Mouse (Mus musculus) thymus, postnatal 4 days (tissue): ENCODE results near the gene Krtcap2.

Experiments
- DNase-seq: peaks from one replicate; pipeline ENCODE4 v3.0.0; 2021

Gene Krtcap2

DNA sequence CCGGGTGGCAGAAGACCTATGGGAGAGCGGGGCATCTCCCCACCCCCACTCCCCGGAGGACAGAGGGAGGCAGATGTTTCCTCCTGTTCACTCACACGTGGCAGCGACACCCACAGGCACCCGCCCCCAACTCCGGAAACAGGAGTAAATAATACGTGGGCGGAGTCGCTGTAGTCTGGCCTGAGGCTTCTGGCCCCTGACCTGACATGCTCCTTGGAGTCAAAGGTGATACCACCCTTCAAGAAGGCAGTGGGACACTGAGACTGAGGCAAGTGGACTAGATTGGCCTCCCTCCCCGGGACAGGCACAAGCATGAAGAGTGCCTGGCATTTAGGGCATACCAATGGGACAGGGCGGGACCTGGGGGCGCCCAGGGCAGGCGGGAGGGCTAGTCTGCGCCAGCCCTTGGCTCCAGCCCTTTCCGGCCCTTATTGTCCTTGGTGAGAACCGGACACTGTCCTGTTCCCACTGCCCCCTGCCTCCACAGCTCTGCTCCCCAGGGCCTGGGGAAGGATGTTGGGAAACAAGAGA, 5.7 kb downstream of the Krtcap2 start:
- peak; percentile 81 for DNase-seq

DNA sequence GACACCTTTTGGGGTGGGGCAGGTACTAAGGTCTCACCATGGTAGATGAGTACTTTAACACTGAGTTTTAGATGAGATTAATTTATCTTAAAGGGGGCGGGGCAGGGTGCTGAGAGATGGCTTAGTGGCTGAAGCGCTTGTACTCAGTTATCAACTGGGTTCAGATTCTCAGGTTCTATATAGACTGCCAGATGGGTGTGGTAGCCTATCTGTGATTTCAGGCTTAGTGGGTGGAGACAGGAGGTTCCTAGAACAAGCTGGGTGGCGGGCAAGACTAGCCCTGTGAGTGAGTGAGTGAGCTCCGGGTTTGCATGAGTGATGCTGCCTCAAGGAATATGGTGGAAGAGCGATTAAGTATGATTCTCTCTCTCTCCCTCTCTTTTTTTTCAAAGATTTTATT, 9.2 kb downstream of the Krtcap2 start:
- no peak for DNase-seq

DNA sequence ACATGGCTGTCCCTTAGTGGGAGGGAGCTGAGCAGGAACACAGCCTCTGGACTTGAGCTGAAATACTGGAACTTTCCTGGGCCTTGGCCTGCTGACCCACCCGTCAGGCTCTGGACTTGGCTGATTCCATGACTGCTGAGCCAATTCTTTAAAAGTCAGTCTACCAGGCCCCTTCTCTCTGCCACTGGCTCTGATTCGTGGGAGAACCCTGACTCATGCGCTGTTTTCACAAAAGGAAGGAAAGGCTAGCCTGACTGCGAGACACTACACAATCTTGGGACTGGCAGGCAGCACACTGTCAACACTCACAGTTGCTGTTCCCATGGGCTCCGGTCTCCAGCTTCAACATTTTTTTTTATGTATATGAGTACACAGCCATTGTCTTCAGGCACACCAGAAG, 10.4 kb downstream of the Krtcap2 start:
- DNase-seq, result no peak

DNA sequence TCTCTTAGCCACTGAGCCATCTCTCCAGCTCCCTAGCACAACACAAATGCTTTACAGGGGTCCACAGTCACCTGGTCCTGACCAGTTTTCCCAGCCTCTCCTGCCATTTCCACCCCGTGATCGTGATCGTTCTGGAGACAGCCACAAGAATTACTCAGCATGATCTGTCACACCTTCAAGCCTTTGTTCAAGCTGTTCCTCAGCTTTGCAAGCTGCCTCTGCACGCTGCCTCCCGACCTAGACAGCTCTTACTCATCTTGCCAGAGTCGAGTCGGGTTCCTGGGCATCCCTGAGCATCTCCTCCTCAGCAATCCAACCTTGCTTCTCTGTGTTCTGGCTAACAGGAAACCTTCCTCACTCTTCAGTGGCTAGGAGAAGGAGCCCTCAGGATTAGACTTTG, 13.3 kb downstream of the Krtcap2 start, which contains the start of gene Dpm3:
TSS of gene Dpm3 (plus strand) at position 283 of the 400 bp plus-strand sequence.
- DNase-seq, result no peak

DNA sequence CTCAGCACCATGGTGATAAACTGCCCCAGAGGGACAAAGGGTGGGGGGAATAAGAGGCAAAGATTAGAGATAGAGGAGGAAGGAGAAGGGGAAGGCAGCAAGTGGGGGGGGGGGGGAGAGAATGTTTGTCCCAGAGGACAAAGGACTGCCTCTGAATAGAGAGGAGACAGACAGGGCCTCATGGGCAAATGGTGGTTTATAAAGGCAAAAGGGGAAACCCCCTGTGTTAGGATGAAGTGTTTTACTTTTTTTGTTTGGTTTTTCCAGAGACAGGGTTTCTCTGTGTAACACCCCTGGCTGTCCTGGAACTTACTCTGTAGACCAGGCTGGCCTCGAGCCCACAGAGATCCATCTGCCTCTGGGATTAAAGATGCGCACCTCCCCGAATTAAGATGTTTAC, 14.4 kb downstream of the Krtcap2 start:
- DNase-seq, result no peak

DNA sequence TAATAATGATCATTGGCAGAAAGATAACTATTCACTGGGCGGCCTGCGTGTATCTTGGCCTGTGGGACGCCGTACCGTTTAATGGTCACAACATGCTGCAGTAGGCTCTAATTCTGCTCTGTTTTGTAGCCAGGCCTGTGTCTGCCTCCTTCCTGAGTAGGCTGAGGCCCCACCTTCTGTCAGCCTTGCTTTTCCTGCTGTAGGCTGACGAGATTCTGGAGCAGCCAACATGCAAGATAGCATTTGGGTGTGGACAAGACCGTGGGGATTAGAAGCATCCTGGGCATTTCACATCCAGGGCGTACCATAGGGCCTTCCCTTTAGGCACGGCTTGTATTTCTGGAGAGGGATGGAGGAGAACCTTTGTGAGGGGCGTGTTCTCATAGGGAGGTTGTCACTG, 16.7 kb downstream of the Krtcap2 start:
- DNase-seq, result no peak

DNA sequence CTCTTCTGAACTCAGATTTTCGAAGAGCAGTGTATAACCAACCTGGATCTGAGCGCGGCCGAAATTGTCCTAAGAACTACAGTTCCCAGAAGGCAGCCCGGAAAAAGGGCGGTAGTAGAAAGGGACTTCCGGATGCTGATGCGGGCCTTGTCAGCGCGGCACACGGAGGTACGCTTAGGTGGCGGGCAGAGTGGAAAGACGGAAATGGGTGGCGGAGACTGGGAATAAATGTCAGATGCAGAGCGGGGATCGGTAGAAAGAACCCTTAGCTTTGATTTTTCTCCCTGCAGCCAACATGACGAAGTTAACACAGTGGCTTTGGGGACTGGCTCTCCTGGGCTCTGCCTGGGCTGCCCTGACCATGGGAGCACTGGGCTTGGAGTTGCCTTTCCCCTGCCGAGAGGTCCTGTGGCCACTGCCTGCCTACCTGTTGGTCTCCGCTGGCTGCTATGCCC, 20.7 kb downstream of the Krtcap2 start:
- peak; percentile 82 for DNase-seq

DNA sequence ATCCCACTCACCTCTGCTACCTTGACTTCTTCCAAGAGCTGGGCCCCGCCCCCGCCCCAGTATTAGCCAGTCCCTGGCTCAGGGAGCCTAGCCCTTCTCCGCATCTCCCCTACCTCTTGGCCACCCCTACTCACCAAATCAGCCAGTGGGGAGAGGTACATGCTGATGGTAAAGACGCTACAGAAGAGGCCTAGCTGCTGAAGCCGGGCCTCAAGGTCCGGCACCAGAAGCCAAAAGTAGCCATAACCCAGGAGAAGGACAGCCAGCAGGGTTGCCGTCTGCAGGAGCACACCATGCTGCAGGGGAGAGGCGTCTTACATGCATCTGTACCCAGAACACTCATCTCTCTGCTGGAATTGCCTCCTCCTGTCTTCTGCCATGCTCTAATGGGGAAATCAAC, 23.1 kb downstream of the Krtcap2 start:
- DNase-seq, result no peak

DNA sequence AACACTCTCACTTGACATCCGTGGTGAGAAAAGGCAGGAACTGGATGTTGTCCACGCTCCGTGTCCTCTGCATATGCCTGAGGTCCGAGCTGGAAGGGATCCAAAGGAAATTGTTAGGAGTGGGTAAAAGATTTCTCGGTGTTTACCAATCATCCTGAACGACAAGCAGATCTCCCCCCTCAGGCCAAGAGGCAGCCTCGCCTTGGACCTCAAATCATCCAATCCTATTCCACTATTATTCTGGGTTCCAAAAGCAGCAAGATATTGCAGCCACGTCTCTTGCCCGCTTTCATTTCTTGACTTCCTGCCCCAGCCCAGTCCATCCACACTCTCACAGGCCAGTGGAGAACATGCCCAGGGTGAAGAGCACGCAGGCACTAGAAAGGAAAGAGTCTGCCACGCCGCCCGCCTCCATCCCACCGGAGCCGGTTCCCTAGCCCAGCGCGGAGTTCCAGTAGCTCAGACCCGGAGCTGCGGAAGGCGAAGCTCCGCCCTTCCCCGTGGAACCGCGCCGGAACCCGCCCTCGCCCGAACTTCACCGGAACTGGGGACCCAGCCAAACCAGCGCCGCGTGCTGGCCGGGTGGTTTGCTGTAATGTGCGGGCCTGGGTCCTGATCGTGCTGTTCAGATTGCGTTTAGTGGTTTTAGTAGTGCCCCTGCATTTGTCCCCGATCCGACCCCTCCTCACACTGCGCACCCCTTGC, 24.4 kb downstream of the Krtcap2 start, which contains the start of gene Slc50a1:
TSS of gene Slc50a1 (minus strand) at position 520 of the 705 bp plus-strand sequence.
- peak; percentile 90 for DNase-seq

DNA sequence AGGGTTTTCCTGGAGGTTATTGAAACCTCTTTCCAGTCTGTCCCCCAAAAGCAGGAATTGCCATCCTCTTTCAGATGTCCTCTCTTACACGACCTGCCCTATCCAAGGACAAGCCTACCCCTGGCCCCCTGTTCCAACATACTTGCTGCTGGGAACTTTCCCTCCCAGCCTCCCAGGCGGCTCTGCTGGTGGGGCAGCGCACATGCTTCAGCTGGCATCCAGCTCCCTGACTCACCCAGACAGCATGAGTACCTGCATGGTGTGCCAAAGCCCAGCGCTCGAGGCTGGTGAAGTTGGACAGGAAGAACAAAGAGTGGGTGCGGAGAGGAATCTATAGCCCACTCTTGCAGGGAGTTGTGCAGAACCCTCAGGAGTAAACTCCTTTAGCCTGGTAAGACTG, 25.1 kb downstream of the Krtcap2 start:
- DNase-seq, result peak; percentile 44

DNA sequence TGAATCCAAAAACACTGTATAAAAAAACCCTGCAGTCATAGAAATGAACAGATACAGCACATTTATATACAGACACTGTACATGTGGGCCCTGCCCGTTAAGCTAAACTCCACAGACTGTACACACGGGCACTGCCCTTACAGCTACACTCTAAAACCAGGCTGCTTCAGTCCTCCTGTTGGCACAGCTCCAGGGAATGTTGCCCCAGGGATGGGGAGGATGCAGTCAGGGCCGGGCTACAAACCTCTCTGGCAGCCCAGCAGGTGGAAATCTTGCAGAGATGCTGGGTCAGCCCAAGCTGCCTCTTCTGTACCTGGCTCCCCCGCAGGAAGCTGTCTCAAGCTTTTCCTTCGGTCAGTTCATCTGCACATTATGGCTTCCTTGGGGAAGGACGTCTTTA, 26.0 kb downstream of the Krtcap2 start:
- no peak for DNase-seq

DNA sequence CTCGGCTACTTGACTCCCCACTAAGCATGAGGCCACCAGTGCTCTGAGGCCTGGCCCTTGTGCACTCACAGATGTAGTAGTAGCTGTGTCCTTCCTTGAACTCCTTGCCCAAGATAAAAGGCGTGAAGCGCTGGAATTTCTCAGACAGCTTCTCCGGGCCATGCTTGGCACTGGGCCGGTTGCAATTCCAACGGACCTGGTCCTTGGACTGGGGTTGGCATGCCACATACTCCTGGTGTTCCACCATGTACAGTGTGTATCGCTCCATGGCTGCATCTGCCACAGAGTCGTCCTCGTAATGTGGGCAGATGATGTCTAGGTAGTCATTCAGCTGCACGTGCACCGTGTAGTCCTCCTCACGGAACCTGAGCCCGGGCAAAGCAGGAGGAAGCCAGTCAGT, 30.3 kb downstream of the Krtcap2 start:
- no peak for DNase-seq

DNA sequence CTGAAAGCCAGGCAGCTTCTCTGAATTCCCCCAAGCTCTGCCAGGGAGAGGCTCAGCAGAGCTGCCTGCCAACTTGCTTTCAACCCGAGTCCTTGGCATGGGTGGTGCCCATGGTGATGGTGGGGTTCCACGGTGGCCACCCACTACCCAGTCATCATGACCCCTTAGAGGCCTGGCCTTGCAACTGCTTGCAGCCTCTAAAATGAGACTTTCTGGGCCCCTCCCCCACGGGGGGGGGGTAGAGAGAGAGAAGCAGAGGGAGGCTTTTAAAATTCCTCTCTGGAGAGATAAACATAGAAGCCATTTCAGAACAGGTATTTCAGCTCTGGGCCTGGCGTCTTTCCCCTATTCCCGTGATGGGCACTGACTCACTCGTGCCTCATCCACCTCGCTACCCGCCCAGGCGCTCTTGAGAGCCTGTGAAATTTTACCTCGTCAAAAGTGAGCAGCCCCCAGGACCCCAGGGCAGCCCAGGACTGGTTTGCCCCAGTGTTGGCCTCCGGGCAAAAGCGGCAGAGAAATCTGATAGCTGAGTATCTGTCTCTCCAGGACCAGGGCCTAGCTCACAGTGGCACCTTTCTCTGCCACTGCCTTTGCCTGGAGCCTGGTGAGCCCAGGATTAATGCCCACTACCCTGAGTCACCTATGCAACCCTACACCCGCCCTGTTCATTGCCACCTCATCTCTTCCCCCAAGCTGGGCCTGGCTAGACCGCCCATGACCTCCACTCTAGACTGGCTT, 31.7 kb downstream of the Krtcap2 start:
- DNase-seq, result no peak

DNA sequence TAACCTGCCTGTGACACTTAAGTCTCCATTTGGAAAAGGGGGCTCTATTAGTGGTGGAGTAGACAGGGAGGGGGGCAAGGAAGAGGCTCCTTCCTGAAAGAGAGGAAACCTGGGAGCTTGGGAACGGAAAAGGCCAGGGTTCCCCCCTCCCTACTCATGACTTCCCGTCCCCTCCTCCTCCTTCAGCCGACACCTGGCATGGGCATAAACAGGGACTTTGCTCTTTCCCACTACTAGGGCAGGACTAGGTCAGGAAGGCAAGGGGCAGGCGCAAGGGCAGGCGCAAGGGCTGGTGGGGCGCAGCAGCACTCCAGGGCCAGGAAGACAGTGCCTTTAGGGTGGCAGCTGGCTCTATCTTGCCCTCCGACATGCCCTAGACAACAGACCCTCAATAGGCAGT, 32.3 kb downstream of the Krtcap2 start:
- no peak for DNase-seq

DNA sequence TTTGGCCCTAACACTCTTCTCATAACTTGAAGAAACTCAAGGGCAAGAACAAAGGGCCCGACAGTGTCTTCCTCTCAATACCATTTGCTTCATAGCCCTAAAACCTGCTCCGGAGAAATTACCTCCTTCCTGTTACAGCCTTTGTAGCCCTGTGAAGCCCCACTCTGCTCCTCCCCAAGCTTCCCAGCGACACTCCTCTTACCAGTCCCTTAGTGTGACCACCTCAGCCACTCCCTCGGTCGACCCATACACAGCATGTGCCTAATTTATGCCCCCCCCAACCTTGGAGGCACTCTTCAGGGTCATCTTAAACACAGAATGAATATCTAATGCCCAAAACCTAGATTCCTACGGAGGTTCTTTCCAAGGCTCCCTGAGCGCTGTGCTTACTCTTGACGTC, 32.9 kb downstream of the Krtcap2 start:
- DNase-seq, result no peak

DNA sequence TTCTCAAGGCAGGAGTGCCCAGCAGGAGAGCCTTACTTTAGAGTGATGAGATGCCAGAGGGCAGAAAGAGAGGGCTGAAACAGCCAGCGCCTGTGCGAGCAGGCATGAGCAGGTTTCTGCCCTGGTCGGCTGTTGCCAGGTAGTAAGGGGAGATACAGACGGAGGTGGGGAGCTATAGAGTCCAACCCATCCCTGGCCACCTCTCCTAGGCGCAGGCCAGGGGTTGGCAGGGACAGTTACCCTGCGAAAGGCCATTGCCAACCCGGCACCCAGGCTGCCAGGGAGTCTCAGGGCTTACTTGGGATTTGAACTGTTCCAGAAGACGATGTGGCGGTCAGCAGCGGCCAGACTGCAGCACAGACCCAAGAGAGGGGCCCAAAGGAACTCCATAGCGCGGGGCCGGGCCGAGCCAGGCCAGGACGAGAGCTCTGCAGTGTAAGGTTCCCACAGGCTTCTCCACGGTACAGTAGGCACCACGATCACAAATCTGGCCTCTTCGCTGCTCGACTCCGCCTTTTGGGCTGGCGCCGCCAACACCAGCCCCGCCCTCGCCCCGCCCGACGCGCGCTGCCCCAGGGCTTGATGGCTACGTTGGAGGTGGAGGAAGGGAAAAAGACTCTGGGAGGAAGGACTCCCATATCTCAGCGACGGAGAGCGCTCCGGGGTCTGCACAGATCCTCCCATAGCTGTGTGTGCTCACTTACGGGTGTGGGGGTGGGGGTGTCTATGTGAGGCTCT, 33.6 kb downstream of the Krtcap2 start:
- peak; percentile 56 for DNase-seq

DNA sequence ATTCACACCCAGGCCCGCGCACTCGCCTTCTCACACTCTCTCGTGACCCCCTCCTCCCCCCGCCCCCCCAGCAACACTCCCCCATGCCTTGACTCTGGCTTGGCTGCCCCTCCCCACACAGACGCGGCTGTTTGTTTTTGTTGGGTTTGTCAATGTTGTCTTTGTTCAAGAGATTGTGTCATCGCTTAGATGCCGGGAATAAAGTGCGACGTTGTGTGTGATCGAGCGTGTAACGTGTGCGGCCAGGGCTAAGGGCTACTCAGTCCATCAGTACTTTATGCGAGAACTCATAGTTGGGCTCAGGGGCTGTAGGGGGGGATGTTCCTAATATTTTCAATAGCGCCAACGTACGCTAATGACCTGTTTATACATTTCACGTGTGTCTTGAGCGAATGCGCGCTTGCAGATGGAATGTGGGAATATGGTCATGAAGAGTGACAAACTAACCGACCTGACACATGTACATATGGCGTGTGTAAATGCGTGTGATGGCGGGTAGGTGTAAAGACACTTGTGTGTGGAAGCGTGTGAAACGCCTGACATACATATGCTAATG, 34.4 kb downstream of the Krtcap2 start:
- no peak for DNase-seq

DNA sequence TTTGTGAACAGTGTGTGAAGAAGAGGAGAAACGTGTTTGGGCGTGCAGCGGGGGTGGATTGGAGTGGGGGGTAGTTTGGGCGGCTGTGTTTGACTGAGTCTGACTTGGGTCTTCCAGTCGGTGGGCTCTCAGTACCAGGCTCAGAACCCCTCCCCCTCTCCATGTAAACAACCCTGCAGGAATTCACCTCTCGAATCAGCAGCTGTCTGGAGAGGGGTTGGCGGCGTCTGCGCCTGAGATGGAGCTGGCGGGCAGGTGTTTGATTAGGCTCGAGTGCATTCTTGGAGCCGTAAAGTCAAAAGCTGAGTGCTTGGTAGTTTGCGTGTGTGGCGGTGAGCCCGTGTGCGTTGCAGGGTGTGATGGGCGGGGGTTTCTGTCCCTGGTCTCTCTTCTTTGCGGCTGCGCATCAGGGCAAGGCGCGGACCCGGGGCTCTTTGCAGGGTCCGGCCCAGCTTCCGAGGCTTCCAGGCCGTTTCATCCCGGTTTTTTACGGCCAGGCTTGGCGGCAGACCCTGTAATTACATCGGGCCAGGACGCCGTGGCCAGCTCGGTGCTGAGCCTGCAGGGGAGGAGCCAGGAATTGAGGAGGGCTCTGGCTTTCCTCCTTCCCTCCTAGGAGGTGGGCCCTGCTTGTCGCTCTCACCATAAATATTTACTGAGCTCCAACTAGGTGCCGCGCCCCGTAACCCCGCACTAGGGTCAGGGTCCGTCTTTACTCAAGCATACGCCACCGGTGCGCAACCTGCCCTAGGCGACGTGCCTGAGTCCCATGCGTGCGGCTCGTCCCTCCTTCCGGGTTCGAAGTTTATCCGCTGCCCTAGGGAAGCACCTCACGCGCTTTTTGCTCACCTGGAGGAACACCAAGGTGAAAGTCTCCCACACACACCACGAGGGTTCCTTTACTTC, 35.1 kb downstream of the Krtcap2 start, which contains the start of gene Efna1:
TSS of gene Efna1 (minus strand) at position 537 of the 906 bp plus-strand sequence.
- peak; percentile 45 for DNase-seq

DNA sequence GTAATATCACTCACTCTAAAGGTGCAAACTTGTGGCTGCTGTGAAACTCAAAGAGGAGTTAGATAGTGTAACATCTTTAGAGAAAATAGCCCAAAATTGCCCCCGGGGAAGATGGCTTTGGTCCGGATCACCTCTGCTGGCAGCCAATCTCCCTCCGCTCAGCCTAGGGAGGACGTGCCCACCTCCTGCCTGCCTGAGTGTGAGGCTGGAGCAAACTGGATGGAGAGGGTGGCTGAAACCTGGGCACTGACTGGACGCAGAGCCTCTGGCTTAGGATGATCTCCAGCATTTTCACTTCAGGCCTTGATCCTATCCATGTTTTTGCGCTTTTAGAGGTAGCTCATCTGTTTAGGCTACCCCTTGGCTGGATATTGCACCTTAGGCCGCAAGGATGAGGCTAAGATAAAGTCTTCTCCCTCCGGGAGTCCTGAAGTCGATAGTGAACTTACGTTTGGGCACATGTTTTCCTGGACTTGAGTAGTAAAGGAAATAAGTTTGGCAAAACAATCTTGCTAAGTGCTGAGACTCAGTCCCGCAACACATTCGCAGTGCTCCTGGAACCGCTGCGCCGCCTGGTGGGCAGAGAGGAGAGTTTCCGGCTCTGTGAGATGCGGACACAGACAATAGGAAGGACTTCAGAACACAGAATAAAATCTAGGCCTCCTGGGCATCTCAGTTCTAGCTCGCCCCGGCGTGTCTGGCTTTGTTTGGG, 36.0 kb downstream of the Krtcap2 start:
- DNase-seq, result peak; percentile 93

DNA sequence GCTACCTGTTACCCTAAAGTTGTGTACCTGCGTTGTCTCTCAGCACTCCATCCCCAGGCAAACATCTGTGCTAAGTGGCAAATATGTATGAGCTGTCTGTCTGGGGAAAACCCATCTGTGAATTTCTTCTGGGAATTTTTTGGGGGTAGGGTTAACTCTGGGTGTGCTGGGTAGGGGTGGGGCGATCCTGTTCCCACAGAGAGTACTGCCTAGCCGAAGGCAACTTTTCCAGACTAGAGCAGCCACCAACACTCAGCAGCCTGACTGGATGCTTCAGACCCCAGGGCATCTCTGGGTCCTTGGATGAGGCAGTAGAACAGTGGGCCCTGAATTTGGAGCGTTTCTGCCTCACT, 36.5 kb downstream of the Krtcap2 start:
- DNase-seq, result no peak

DNA sequence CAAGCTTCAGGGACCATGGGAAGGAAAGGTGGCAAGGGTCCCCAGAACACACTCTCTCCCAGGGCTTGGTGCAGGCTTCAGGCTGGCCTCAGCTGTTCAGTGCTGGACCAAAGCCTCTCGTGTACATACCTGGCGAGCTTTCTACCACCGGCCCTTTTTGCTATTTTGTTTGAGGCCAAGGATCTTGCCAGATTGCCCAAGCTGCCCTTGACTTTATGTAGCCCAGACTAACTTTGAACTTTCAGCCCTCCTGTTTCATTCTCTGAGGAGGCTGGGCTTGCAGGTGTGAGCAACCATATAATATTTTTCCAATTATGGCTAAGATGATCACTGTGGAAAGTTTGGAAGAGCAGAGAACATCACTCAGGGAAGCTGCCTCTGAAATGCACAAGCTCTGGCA, 38.5 kb downstream of the Krtcap2 start:
- no peak for DNase-seq
